Mouse (Mus musculus) hindbrain, embryonic 16.5 days (tissue): ENCODE results near the gene Ppp1r15a. TPM values are rescaled to one million over a fixed set of nuclear protein-coding genes. Genes with fewer than 3 reads are reported as not detected.

Source experiments
- ATAC-seq: fragments of 200-750 bp; cut with Nextera tagmentation; 2 replicates; pipeline ENCODE4 v1.8.0; 2017; ENCODE audit warnings: moderate TSS enrichment, moderate library complexity
- H3K27ac ChIP-seq: fragments of 300-500 bp; sonication (generic); 2 replicates; pipeline ENCODE4 v1.5.1; 2014; ENCODE audit warnings: low read depth, mild to moderate bottlenecking, control low read depth, low read length, moderate library complexity
- H3K27me3 ChIP-seq: fragments of 300-500 bp; sonication (generic); replicated peaks from 2 replicates; pipeline ENCODE4 v1.6.1; 2014; ENCODE audit warnings: low read length; ENCODE audit not compliant: control insufficient read depth, insufficient read depth
- H3K36me3 ChIP-seq: fragments of 300-500 bp; sonication (generic); 2 replicates; pipeline ENCODE4 v1.6.1; 2014; ENCODE audit warnings: mild to moderate bottlenecking, low read length, moderate library complexity, mixed read lengths; ENCODE audit not compliant: control insufficient read depth, insufficient read depth
- H3K4me1 ChIP-seq: fragments of 300-500 bp; sonication (generic); 2 replicates; pipeline ENCODE4 v1.6.1; 2014; ENCODE audit warnings: low read depth, low read length; ENCODE audit not compliant: control insufficient read depth, insufficient read depth
- H3K4me2 ChIP-seq: fragments of 300-500 bp; sonication (generic); 2 replicates; pipeline ENCODE4 v1.6.1; 2014; ENCODE audit warnings: mild to moderate bottlenecking, low read length, control low read depth, moderate library complexity
- H3K4me3 ChIP-seq: fragments of 300-500 bp; sonication (generic); 2 replicates; pipeline ENCODE4 v1.5.1; 2014; ENCODE audit warnings: mild to moderate bottlenecking, low read length, control low read depth, moderate library complexity
- H3K9ac ChIP-seq: fragments of 300-500 bp; sonication (generic); 2 replicates; pipeline ENCODE4 v1.6.1; 2014; ENCODE audit warnings: low read depth, mild to moderate bottlenecking, control low read depth, low read length, moderate library complexity
- H3K9me3 ChIP-seq: fragments of 300-500 bp; sonication (generic); 2 replicates; pipeline ENCODE4 v1.6.1; 2014; ENCODE audit warnings: mild to moderate bottlenecking, low read length, moderate library complexity; ENCODE audit not compliant: control insufficient read depth
- whole genome bisulfite sequencing: fragments of 180-500 bp; shearing (Covaris S2); extraction: QIAGEN DNeasy Blood & Tissue Kit; methylation state at CpG from one replicate; pipeline ENCODE4 v1.1.7; 2014; 5-methylcytosine and 5-hydroxymethylcytosine counted together
- polyA plus RNA-seq: library from polyadenylated mRNA; unstranded; fragments of >200 nt; fragmentation: Nextera tagmentation; extraction: Ambion mirVana; gene quantifications from 2 replicates; pipeline ENCODE4 v1.2.1, GENCODE M21; 2015

Ppp1r15a gene
- polyA plus RNA-seq, 1 experiment from 2014 or later, result 18.2 TPM

- Histone ChIP-seq H3K36me3 (no peaks in the 10 kb centered on the region), H3K4me1 (no peaks in the 10 kb centered on the region), H3K4me3 (no peak within 1 kb of the TSS), H3K27ac (no peak within 1 kb of the TSS), H3K27me3 (no peaks in the 10 kb centered on the region; the same call in 1 of the 2 replicates), H3K4me2 (no peak within 1 kb of the TSS), H3K9ac (no peak within 1 kb of the TSS), H3K9me3 (no peaks in the 10 kb centered on the region)
- 47% methylated on average over 8 of the region's 8 CpGs for WGBS
- no peak for ATAC-seq
Measured at GRCm38 (mm10) chr7:45554744-45555143, 28.7 kb upstream of the Ppp1r15a start, which contains the start of gene Hsd17b14. TSS of gene Hsd17b14 (plus strand) at chr7:45554893.

GRCm38 (mm10) chr7:45553990-45554389 is 27.9 kb upstream of the Ppp1r15a start:
- 89% methylated on average over 2 of the region's 2 CpGs for WGBS

GRCm38 (mm10) chr7:45553519-45553918 is 27.5 kb upstream of the Ppp1r15a start:
- Histone ChIP-seq H3K36me3 (no peaks in the 10 kb centered on the region), H3K27ac (no peak overlapping the region), H3K4me3 (no peak overlapping the region), H3K4me2 (no peak overlapping the region), H3K9me3 (no peaks in the 10 kb centered on the region), H3K4me1 (no peaks in the 10 kb centered on the region), H3K9ac (no peak overlapping the region), H3K27me3 (no peaks in the 10 kb centered on the region; the same call in 1 of the 2 replicates)
- WGBS, result 66% methylated on average over 8 of the region's 8 CpGs
- ATAC-seq, result no peak

More at GRCm38 (mm10) chr7:45553990-45554389, 27.9 kb upstream of the Ppp1r15a start:
- H3K4me3 ChIP-seq, result no peak overlapping the region
- no peaks in the 10 kb centered on the region; the same call in 1 of the 2 replicates for H3K27me3 ChIP-seq
- H3K36me3 ChIP-seq, result no peaks in the 10 kb centered on the region
- H3K4me1 ChIP-seq, result no peaks in the 10 kb centered on the region
- H3K27ac ChIP-seq, result no peak overlapping the region
- H3K9ac ChIP-seq, result no peak overlapping the region
- H3K4me2 ChIP-seq, result no peak overlapping the region
- no peak for ATAC-seq
- no peaks in the 10 kb centered on the region for H3K9me3 ChIP-seq

GRCm38 (mm10) chr7:45551512-45551883 is 25.4 kb upstream of the Ppp1r15a start:
- H3K4me2 ChIP-seq, result no peak overlapping the region
- H3K27ac ChIP-seq, result no peak overlapping the region
- H3K27me3 ChIP-seq, result no peaks in the 10 kb centered on the region; the same call in 1 of the 2 replicates
- ATAC-seq, result no peak
- no peak overlapping the region for H3K9ac ChIP-seq
- no peak overlapping the region for H3K4me3 ChIP-seq
- WGBS, result 90% methylated on average over 8 of the region's 8 CpGs
- H3K36me3 ChIP-seq, result no peaks in the 10 kb centered on the region
- H3K4me1 ChIP-seq, result no peaks in the 10 kb centered on the region
- no peaks in the 10 kb centered on the region for H3K9me3 ChIP-seq

GRCm38 (mm10) chr7:45550821-45551511 is 24.9 kb upstream of the Ppp1r15a start:
- Histone ChIP-seq H3K36me3 (no peaks in the 10 kb centered on the region), H3K27ac (no peak overlapping the region), H3K4me1 (no peaks in the 10 kb centered on the region), H3K27me3 (no peaks in the 10 kb centered on the region), H3K9me3 (no peaks in the 10 kb centered on the region), H3K4me3 (no peak overlapping the region), H3K9ac (no peak overlapping the region), H3K4me2 (no peak overlapping the region)
- no peak for ATAC-seq
- WGBS, result 85% methylated on average over 11 of the region's 11 CpGs

GRCm38 (mm10) chr7:45549641-45550436 is 23.8 kb upstream of the Ppp1r15a start:
- 85% methylated on average over 16 of the region's 16 CpGs for WGBS
- no peak overlapping the region for H3K9ac ChIP-seq

GRCm38 (mm10) chr7:45544525-45544924 is 18.5 kb upstream of the Ppp1r15a start:
- no peak overlapping the region for H3K4me2 ChIP-seq
- H3K27me3 ChIP-seq, result no peaks in the 10 kb centered on the region
- H3K9ac ChIP-seq, result no peak overlapping the region
- no peak overlapping the region for H3K27ac ChIP-seq
- H3K4me1 ChIP-seq, result no peaks in the 10 kb centered on the region
- H3K4me3 ChIP-seq, result no peak overlapping the region
- no peaks in the 10 kb centered on the region for H3K9me3 ChIP-seq
- WGBS, result 100% methylated on average over 1 of the region's 1 CpGs
- H3K36me3 ChIP-seq, result no peaks in the 10 kb centered on the region
- no peak for ATAC-seq

More at GRCm38 (mm10) chr7:45549641-45550436, 23.8 kb upstream of the Ppp1r15a start:
- Histone ChIP-seq H3K4me2 (no peak overlapping the region), H3K4me3 (no peak overlapping the region), H3K36me3 (no peaks in the 10 kb centered on the region), H3K4me1 (no peaks in the 10 kb centered on the region), H3K27ac (no peak overlapping the region), H3K9me3 (no peaks in the 10 kb centered on the region), H3K27me3 (no peaks in the 10 kb centered on the region)
- ATAC-seq, result no peak

GRCm38 (mm10) chr7:45540213-45540612 is 14.1 kb upstream of the Ppp1r15a start:
- peaks cover 5% of the 10 kb centered on the region; the same call in 1 of the 2 replicates for H3K4me1 ChIP-seq

GRCm38 (mm10) chr7:45539095-45539494 is 13.0 kb upstream of the Ppp1r15a start:
- H3K27me3 ChIP-seq, result no peaks in the 10 kb centered on the region
- no peak; the same call in none of the 2 replicates for ATAC-seq
- H3K36me3 ChIP-seq, result no peaks in the 10 kb centered on the region
- peaks cover 5% of the 10 kb centered on the region; the same call in 1 of the 2 replicates for H3K4me1 ChIP-seq
- no peak overlapping the region; the same call in 1 of the 2 replicates for H3K4me2 ChIP-seq
- H3K9me3 ChIP-seq, result no peaks in the 10 kb centered on the region
- WGBS, result 82% methylated on average over 3 of the region's 3 CpGs
- H3K9ac ChIP-seq, result no peak overlapping the region
- H3K27ac ChIP-seq, result no peak overlapping the region
- no peak overlapping the region for H3K4me3 ChIP-seq

More at GRCm38 (mm10) chr7:45540213-45540612, 14.1 kb upstream of the Ppp1r15a start:
- Histone ChIP-seq H3K4me3 (no peak overlapping the region), H3K4me2 (no peak overlapping the region), H3K27ac (no peak overlapping the region), H3K27me3 (no peaks in the 10 kb centered on the region), H3K9ac (no peak overlapping the region), H3K9me3 (no peaks in the 10 kb centered on the region), H3K36me3 (no peaks in the 10 kb centered on the region)
- 79% methylated on average over 2 of the region's 2 CpGs for WGBS
- no peak for ATAC-seq
